Mouse (Mus musculus): ENCODE results near the gene Srxn1. TPM values are rescaled to one million over a fixed set of nuclear protein-coding genes. Genes with fewer than 3 reads are reported as not detected.
A peak's percentile ranks its signal among the peaks of the same experiment; 100 is the strongest.
"Not testable (repeated sequence)": the region's sequence is repeated elsewhere in the genome, so short reads cannot be mapped to it uniquely, and the experiment has no call there.

Srxn1 gene
- 1 to 10 TPM; 9.0 TPM for total RNA-seq (2021)

GRCm38 (mm10) chr2:152105318-152106224 lies at the start of gene Srxn1:
Gene Srxn1 (plus strand): TSS chr2:152105516.
- peak; percentile 90 for DNase-seq

- no peak for DNase-seq
These were observed 48.7 kb upstream of the Srxn1 start for GRCm38 (mm10) chr2:152056368-152057251.

- no peak for DNase-seq
These were observed 48.1 kb upstream of the Srxn1 start for GRCm38 (mm10) chr2:152057252-152057563.

- not testable (repeated sequence) for DNase-seq
These were observed 42.5 kb upstream of the Srxn1 start for GRCm38 (mm10) chr2:152062817-152063216.

GRCm38 (mm10) chr2:152068660-152069433 lies 36.5 kb upstream of the Srxn1 start:
- no peak for DNase-seq

- no peak for DNase-seq
These were observed 35.9 kb upstream of the Srxn1 start for GRCm38 (mm10) chr2:152069434-152069786.

- no peak for DNase-seq
These were observed 35.4 kb upstream of the Srxn1 start for GRCm38 (mm10) chr2:152069941-152070340.

- no peak for DNase-seq
These were observed 30.8 kb upstream of the Srxn1 start for GRCm38 (mm10) chr2:152074521-152074920.

GRCm38 (mm10) chr2:152075294-152075889 lies 29.9 kb upstream of the Srxn1 start:
- no peak for DNase-seq

- DNase-seq: no peak
These were observed 28.0 kb upstream of the Srxn1 start for GRCm38 (mm10) chr2:152077337-152077736.

- peak; percentile 19 for DNase-seq
These were observed 24.4 kb upstream of the Srxn1 start, which contains the start of gene Scrt2 for GRCm38 (mm10) chr2:152080685-152081541. Gene Scrt2 (plus strand): TSS chr2:152081529.

GRCm38 (mm10) chr2:152081641-152082448 lies 23.5 kb upstream of the Srxn1 start:
- DNase-seq: peak; percentile 92

- DNase-seq: no peak
These were observed 22.6 kb upstream of the Srxn1 start for GRCm38 (mm10) chr2:152082456-152083285.

GRCm38 (mm10) chr2:152083411-152083810 lies 21.9 kb upstream of the Srxn1 start:
- no peak for DNase-seq

- DNase-seq: no peak
These were observed 21.0 kb upstream of the Srxn1 start for GRCm38 (mm10) chr2:152084298-152084697.

- no peak for DNase-seq
These were observed 19.9 kb upstream of the Srxn1 start for GRCm38 (mm10) chr2:152085414-152085813.

- DNase-seq: no peak
These were observed 18.9 kb upstream of the Srxn1 start for GRCm38 (mm10) chr2:152086451-152086850.

- DNase-seq: peak; percentile 45
These were observed 18.2 kb upstream of the Srxn1 start for GRCm38 (mm10) chr2:152087111-152087510.

- peak; percentile 61 for DNase-seq
These were observed 16.2 kb upstream of the Srxn1 start for GRCm38 (mm10) chr2:152089078-152089477.
